Mouse (Mus musculus) embryonic facial prominence, embryonic 10.5 days (tissue): ENCODE data around the gene Pibf1. TPM values are rescaled to one million over a fixed set of nuclear protein-coding genes. Genes with fewer than 3 reads are reported as not detected.
A peak's percentile ranks its signal among the peaks of the same experiment; 100 is the strongest.

Experiments
- DNase-seq: peaks from one replicate; pipeline ENCODE4 v3.0.0-alpha.2; 2017; ENCODE audit warnings: low spot score
- H3K27ac ChIP-seq: fragments of 300-500 bp; sonication (generic); replicated peaks from 2 replicates; pipeline ENCODE4 v1.5.1; 2016; ENCODE audit warnings: mild to moderate bottlenecking
- H3K27me3 ChIP-seq: fragments of 300-500 bp; sonication (generic); replicated peaks from 2 replicates; pipeline ENCODE4 v1.6.1; 2016; ENCODE audit warnings: low read depth, mild to moderate bottlenecking; ENCODE audit not compliant: poor library complexity, severe bottlenecking
- H3K36me3 ChIP-seq: fragments of 300-500 bp; sonication (generic); replicated peaks from 2 replicates; pipeline ENCODE4 v1.6.1; 2016; ENCODE audit warnings: mild to moderate bottlenecking, moderate library complexity
- H3K4me1 ChIP-seq: fragments of 300-500 bp; sonication (generic); 2 replicates; pipeline ENCODE4 v1.6.1; 2016
- H3K4me3 ChIP-seq: fragments of 300-500 bp; sonication (generic); 2 replicates; pipeline ENCODE4 v1.5.1; 2016; ENCODE audit warnings: mild to moderate bottlenecking, moderate library complexity
- H3K9me3 ChIP-seq: fragments of 300-500 bp; sonication (generic); 2 replicates; pipeline ENCODE4 v1.6.1; 2016; ENCODE audit warnings: mild to moderate bottlenecking
- WGBS: fragments of 180-500 bp; shearing (Covaris S2); methylation state at CpG from one replicate; pipeline ENCODE4 v1.1.7; 2016; 5-methylcytosine and 5-hydroxymethylcytosine counted together
- polyA plus RNA-seq: library from polyadenylated mRNA; unstranded; fragments of >200 nt; fragmentation: Nextera tagmentation; extraction: Ambion mirVana; gene quantifications from 2 replicates; pipeline ENCODE4 v1.2.1, GENCODE M21; 2016

Pibf1 gene
- polyA plus RNA-seq, 1 experiment from 2014 or later = 22.1 TPM

- Histone ChIP-seq H3K27me3 (no peaks in the 10 kb centered on the region), H3K27ac (no peak overlapping the region), H3K36me3 (peaks cover 17% of the 10 kb centered on the region), H3K9me3 (no peaks in the 10 kb centered on the region), H3K4me3 (no peak overlapping the region), H3K4me1 (no peaks in the 10 kb centered on the region)
- no peak for DNase-seq
- WGBS = 86% methylated on average over 6 of the region's 6 CpGs
Measured at GRCm38 (mm10) chr14:99159940-99160339, 60.7 kb downstream of the Pibf1 start.

GRCm38 (mm10) chr14:99163051-99163450, 63.8 kb downstream of the Pibf1 start:
- DNase-seq = no peak
- no peaks in the 10 kb centered on the region for H3K4me1 ChIP-seq
- no peak overlapping the region for H3K27ac ChIP-seq
- H3K9me3 ChIP-seq = no peaks in the 10 kb centered on the region
- 92% methylated on average over 3 of the region's 3 CpGs for WGBS
- H3K4me3 ChIP-seq = no peak overlapping the region
- no peaks in the 10 kb centered on the region for H3K27me3 ChIP-seq
- peaks cover 19% of the 10 kb centered on the region for H3K36me3 ChIP-seq

- H3K27me3 ChIP-seq = no peaks in the 10 kb centered on the region
- no peaks in the 10 kb centered on the region for H3K9me3 ChIP-seq
- no peak overlapping the region for H3K27ac ChIP-seq
- peaks cover 6% of the 10 kb centered on the region for H3K36me3 ChIP-seq
- 85% methylated on average over 4 of the region's 4 CpGs for WGBS
- H3K4me3 ChIP-seq = no peak overlapping the region
- H3K4me1 ChIP-seq = no peaks in the 10 kb centered on the region
- DNase-seq = no peak
Measured at GRCm38 (mm10) chr14:99174138-99174745, 75.0 kb downstream of the Pibf1 start.

- Histone ChIP-seq H3K9me3 (no peaks in the 10 kb centered on the region), H3K4me3 (no peak overlapping the region), H3K4me1 (no peaks in the 10 kb centered on the region), H3K27ac (no peak overlapping the region), H3K27me3 (no peaks in the 10 kb centered on the region), H3K36me3 (peaks cover 18% of the 10 kb centered on the region)
- peak; percentile 26 for DNase-seq
- WGBS = 50% methylated on average over 9 of the region's 9 CpGs
Measured at GRCm38 (mm10) chr14:99176559-99176958, 77.3 kb downstream of the Pibf1 start.

GRCm38 (mm10) chr14:99190153-99190790, 91.0 kb downstream of the Pibf1 start:
- 96% methylated on average over 5 of the region's 5 CpGs for WGBS
- H3K36me3 ChIP-seq = peaks cover 8% of the 10 kb centered on the region

GRCm38 (mm10) chr14:99205865-99206264, 106.6 kb downstream of the Pibf1 start:
- Histone ChIP-seq H3K27ac (no peak overlapping the region), H3K27me3 (no peaks in the 10 kb centered on the region), H3K4me3 (no peak overlapping the region), H3K4me1 (no peaks in the 10 kb centered on the region), H3K36me3 (peaks cover 27% of the 10 kb centered on the region), H3K9me3 (no peaks in the 10 kb centered on the region)
- 93% methylated on average over 2 of the region's 2 CpGs for WGBS
- DNase-seq = no peak

More at GRCm38 (mm10) chr14:99190153-99190790, 91.0 kb downstream of the Pibf1 start:
- H3K4me1 ChIP-seq = no peaks in the 10 kb centered on the region
- H3K27ac ChIP-seq = no peak overlapping the region
- H3K27me3 ChIP-seq = no peaks in the 10 kb centered on the region
- no peaks in the 10 kb centered on the region for H3K9me3 ChIP-seq
- H3K4me3 ChIP-seq = no peak overlapping the region
- no peak for DNase-seq

- no peaks in the 10 kb centered on the region for H3K27me3 ChIP-seq
- H3K27ac ChIP-seq = no peak overlapping the region
- no peaks in the 10 kb centered on the region for H3K4me1 ChIP-seq
- WGBS = 91% methylated on average over 5 of the region's 5 CpGs
- H3K4me3 ChIP-seq = no peak overlapping the region
- H3K9me3 ChIP-seq = no peaks in the 10 kb centered on the region
- DNase-seq = no peak
- peaks cover 29% of the 10 kb centered on the region for H3K36me3 ChIP-seq
Measured at GRCm38 (mm10) chr14:99206591-99206990, 107.4 kb downstream of the Pibf1 start.

GRCm38 (mm10) chr14:99210431-99210830, 111.2 kb downstream of the Pibf1 start:
- H3K4me3 ChIP-seq = no peak overlapping the region
- 90% methylated on average over 5 of the region's 5 CpGs for WGBS
- no peaks in the 10 kb centered on the region for H3K4me1 ChIP-seq
- no peak for DNase-seq
- no peaks in the 10 kb centered on the region for H3K27me3 ChIP-seq
- no peaks in the 10 kb centered on the region for H3K9me3 ChIP-seq
- peaks cover 30% of the 10 kb centered on the region for H3K36me3 ChIP-seq
- no peak overlapping the region for H3K27ac ChIP-seq

GRCm38 (mm10) chr14:99218396-99219012, 119.3 kb downstream of the Pibf1 start:
- Histone ChIP-seq H3K4me1 (no peaks in the 10 kb centered on the region; the same call in 1 of the 2 replicates), H3K9me3 (no peaks in the 10 kb centered on the region)
- DNase-seq = no peak

GRCm38 (mm10) chr14:99219757-99220171, 120.5 kb downstream of the Pibf1 start:
- H3K27ac ChIP-seq = no peak overlapping the region
- H3K4me1 ChIP-seq = no peaks in the 10 kb centered on the region; the same call in 1 of the 2 replicates
- peaks cover 36% of the 10 kb centered on the region for H3K36me3 ChIP-seq
- DNase-seq = peak; percentile 12
- 9% methylated on average over 9 of the region's 9 CpGs for WGBS
- no peaks in the 10 kb centered on the region for H3K27me3 ChIP-seq
- H3K4me3 ChIP-seq = no peak overlapping the region
- H3K9me3 ChIP-seq = no peaks in the 10 kb centered on the region

More at GRCm38 (mm10) chr14:99218396-99219012, 119.3 kb downstream of the Pibf1 start:
- Histone ChIP-seq H3K27ac (no peak overlapping the region), H3K36me3 (peaks cover 36% of the 10 kb centered on the region), H3K4me3 (no peak overlapping the region), H3K27me3 (no peaks in the 10 kb centered on the region)
- WGBS = 89% methylated on average over 7 of the region's 7 CpGs

GRCm38 (mm10) chr14:99225929-99226328, 126.7 kb downstream of the Pibf1 start:
- Histone ChIP-seq H3K4me1 (no peaks in the 10 kb centered on the region), H3K27me3 (no peaks in the 10 kb centered on the region), H3K36me3 (peaks cover 15% of the 10 kb centered on the region), H3K27ac (no peak overlapping the region), H3K9me3 (no peaks in the 10 kb centered on the region), H3K4me3 (no peak overlapping the region)
- 97% methylated on average over 4 of the region's 4 CpGs for WGBS
- no peak for DNase-seq

- 88% methylated on average over 11 of the region's 11 CpGs for WGBS
Measured at GRCm38 (mm10) chr14:99229071-99229780, 130.0 kb downstream of the Pibf1 start.

More at GRCm38 (mm10) chr14:99229071-99229780, 130.0 kb downstream of the Pibf1 start:
- Histone ChIP-seq H3K4me1 (no peaks in the 10 kb centered on the region), H3K27me3 (no peaks in the 10 kb centered on the region), H3K9me3 (no peaks in the 10 kb centered on the region), H3K27ac (no peak overlapping the region), H3K36me3 (peaks cover 12% of the 10 kb centered on the region; the same call in 1 of the 2 replicates), H3K4me3 (no peak overlapping the region)
- no peak for DNase-seq
